Mouse (Mus musculus) right cerebral cortex, postnatal 14 days (tissue): ENCODE data around the gene Gpr84.
A peak's percentile ranks its signal among the peaks of the same experiment; 100 is the strongest.

ENCODE experiments used
- DNase-seq: peaks from one replicate; pipeline ENCODE4 v3.0.0; 2022

Gene Gpr84

DNA sequence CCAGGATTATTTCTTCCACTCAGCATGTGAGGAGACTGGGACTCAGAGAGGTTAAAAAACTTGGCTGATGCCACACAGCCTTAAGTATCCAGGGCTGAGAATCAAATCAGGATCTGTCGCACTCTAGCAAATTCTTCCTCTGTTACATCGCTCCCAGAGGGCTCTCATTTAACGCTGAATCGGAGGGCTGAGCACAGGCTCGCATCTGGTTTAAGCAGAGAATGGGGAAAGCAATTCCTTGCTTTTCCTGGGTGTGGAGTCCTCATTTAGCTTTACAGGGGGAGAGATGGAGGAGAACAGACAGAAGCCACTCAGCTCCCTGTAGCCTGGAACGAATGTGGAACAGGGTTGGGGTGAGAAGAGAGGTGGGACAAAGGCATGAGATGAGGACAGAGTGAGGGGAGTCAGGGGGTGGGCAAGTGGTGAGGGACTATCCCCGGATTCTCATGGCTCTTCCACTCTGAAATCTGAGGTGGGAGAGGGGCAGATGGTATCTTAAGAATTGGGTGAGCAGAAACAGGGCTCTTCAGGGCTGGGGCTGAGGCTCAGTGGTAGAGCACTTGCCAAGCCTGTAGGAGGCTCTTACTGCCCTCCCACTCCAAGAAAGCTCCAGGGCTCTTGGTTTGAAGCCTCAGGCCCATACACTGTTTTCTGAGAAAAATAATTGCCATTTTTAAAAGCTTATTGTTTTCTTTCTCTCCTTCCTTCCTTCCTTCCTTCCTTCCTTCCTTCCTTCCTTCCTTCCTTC is 25.2 kb upstream of the Gpr84 start:
- no peak for DNase-seq

- DNase-seq, result no peak
Measured at GRCm38 (mm10) chr15:103335040-103335439, 24.6 kb upstream of the Gpr84 start.

GRCm38 (mm10) chr15:103334194-103334593 is 23.8 kb upstream of the Gpr84 start:
- DNase-seq, result no peak

- no peak for DNase-seq
Measured at GRCm38 (mm10) chr15:103333738-103334137, 23.3 kb upstream of the Gpr84 start.

- no peak for DNase-seq
Measured at GRCm38 (mm10) chr15:103333081-103333615, 22.7 kb upstream of the Gpr84 start.

DNA sequence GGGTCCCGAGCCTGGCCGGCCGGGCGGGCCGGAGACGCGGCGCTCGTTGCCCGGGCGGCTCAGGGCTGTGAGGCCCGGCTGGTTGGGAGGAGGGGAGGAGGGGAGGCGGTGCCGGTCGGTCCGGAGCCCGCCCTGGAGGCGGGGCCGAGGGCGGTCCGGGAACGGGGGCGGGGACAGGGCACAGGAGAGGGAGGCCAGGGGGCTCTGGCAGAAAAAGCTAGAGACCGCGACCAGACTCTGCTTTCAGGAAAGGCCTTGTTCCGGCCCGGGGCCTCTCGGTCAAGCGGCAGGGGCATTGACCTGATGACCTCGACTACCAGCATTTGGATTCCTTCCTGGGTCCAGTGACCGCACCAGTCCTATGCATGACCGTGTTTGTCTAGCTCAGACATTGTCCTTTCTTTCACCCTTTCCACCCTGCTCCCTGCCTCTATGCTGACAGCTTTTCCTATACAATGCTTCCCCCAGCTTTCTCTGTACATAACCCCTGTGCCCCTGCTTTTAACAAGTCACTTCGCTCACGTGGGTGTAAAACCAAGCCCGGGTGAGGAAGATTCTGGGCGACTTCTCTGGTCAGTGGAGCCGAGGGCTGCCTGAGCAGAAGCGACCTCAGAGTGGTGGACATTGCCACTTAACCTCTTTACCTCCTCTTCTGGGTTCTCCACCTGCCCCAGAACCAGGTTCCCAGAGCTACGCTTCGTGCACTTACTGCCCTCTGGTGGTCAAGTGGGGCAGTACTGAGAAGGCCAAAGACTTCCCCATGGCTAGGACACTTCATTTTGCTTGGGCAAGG is 13.2 kb upstream of the Gpr84 start:
- DNase-seq, result peak; percentile 83

GRCm38 (mm10) chr15:103323070-103323454 is 12.7 kb upstream of the Gpr84 start:
- DNase-seq, result peak; percentile 63

DNA sequence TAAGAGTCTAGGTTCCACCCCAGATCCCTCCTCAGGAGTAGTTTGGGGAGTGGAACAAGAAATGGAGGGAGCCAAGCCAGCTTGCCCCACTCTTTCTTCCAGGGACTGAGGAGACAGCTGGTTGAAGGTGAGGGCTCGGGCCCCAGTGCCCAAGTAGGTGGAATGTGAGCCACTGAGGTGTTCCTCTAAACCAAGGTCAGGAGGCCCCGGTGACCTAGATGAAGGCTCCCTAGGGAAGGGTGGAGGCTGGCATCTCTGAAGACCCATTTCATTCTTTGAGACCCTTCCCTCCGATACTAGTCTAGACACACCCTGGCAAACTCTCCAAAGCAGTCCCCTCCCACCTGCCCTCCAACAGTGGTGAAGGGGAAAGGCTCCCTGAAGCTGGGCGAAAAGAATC is 12.0 kb upstream of the Gpr84 start:
- no peak for DNase-seq

DNA sequence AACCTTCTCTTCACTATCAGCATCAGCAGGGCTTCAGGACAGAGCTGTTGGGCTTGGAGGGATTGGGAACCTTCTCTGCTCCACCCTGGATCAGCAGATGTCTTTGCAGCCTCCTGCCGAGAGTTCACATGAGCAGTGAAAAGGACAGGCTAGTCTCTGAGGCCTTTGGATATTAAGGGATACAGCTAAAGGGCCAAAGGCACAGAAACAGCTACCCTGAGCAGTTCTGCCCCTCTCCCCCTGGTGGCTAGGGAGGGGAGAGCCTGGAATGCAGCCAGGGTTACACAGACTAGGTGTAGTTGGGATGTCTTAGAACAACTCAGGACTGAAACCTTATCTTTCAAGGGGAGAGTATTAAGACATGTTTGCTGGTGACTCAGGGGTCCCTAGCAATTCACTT is 10.7 kb upstream of the Gpr84 start:
- no peak for DNase-seq

GRCm38 (mm10) chr15:103318201-103318816 is 7.9 kb upstream of the Gpr84 start:
- DNase-seq, result no peak

DNA sequence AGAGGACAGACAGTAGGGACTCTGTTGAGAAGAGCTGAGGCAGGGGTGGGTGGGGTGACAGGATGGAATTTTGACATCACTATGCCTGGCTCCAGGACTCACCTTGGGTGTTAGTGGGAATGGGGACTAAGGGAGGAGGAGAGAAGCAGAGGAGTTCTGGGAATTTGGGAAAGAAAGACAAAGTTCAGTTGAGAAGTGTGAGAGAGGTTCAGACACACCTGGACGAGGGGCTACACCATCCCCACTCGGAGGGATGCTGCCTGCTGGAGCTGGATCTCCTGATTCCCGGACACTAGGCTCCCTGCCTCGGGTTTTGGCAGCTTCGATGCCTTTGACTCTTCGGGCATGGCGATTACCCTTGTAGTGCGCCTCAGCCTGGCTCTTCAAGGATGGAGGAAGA is 7.3 kb upstream of the Gpr84 start:
- no peak for DNase-seq

GRCm38 (mm10) chr15:103317120-103317519 is 6.7 kb upstream of the Gpr84 start:
- no peak for DNase-seq

DNA sequence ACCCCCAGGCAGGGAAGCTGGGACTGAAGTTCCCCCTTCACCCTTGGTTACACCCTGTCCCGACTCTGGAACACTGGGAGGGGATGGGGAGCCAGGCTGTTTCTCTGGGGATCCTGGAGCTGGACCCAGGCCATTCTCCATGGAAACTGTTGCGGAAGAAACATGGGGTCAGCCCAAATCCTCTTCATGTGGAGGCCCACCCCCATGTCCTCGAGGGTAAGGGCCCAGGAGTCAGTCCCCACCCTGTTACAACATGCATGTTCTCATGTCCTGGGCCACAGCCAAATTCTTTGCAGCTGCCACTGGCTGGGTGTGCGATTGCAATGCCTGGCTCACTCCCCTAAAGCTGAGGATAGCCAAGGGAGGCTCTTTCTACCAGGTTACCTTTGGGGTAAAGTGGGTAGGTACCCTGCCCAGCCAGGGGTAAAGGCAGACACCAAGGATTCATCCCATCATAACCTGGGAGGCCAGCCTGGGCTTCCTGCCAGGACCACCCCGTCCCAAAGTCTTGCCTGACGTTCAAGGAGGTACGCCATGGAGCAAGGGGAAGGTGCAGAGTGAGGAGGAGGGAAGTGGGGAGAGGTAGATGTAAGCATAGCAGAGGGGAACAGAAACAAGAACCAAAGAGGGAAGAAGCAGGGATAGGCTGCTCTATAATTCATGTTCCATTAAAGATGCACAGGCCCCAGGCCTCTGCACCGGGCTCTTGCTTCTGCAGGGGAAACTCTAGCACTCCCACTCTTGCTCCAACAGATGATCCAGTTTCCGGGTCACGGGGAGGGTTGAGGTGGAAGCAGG is 5.8 kb upstream of the Gpr84 start:
- peak; percentile 27 for DNase-seq

DNA sequence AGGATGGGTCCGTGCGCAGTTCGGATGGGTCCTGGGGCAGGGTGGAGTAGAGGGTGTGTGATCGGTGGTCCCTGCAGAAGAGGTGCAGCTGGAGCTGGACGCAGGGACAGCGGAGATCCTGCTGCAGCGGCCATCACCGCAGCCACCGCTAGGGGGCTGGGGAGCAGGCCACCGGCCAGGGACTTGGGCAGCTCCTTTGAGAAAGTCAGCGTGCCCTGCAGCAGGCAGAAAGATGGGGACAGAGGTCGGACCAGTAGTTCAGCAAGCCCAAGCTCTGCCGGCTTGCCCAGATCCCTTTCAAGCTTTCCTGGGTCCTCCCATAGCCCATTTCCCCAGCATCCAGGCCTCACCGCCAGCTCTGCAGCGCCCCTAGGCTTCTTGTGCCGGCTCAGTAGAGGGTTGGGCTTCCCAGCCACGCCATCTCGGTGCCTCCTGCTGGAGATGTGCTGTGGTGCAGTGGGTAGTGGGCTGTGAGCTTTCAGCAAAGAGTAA is 4.6 kb upstream of the Gpr84 start:
- peak; percentile 70 for DNase-seq

DNA sequence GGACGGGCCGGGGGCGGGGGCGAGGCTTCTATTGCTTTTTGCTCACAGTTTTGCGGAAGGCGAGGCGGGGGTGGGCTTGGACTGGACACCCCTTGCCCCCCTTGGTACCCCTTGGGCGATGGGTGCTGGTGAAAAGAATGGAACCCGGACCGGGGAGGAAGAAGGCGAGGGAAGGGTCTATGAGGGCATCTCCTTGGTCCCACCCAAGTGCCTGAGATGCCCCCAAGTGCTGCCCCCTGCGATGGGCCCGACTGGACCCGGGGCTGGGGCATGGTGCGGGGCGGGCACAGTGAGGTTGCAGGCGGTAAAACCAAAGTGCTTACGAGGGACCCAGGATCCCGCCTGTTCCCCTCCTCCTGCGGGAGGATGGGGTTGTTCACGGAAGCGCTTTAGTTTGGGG is 3.8 kb upstream of the Gpr84 start:
- DNase-seq, result no peak

- peak; percentile 44 for DNase-seq
Measured at GRCm38 (mm10) chr15:103313495-103314095, 3.2 kb upstream of the Gpr84 start.

DNA sequence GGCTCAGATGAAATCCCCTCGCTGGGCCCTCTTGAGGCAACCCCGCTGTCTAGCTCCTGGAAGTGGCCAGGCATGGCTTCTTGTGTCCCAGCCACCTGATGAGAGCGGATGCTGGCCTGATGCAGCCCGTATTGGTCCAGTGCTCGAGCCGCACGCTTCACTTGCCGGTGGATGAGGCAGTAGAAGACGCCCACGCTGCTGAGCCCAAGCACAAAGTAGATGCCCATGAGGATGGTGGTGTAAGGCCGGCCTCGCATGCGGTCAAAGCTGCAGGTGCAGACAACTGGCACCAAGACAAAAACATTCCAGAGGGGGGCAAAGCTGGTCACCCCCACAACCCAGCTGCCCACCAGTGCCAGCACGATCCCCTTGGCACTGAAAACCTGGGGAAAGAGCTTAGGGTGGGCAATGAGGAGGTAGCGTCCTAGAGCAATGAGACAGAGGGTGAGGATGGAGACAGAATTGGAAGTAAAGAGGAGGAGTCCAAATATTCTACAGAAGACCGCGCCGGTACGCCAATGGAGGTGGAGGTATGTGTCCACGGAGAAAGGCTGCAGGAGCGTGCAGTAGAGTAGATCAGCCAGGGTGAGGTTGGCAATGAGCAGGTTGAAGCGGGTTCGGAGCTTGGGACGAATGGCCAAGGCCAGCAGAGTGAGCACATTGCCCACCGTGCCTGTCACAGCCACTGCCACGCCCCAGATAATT is 1.4 kb downstream of the Gpr84 start:
- peak; percentile 18 for DNase-seq

GRCm38 (mm10) chr15:103308056-103308875 is 2.1 kb downstream of the Gpr84 start:
- peak; percentile 25 for DNase-seq

- DNase-seq, result peak; percentile 94
Measured at GRCm38 (mm10) chr15:103307125-103307524, 3.3 kb downstream of the Gpr84 start.
